Comparison of ENCODE assay signal across 9 mouse cellular contexts in genomic region chr16:96468698-96469097, GRCm38 (mm10). TPM values are rescaled to one million over a fixed set of nuclear protein-coding genes. Genes with fewer than 3 reads are reported as not detected.
A peak's percentile ranks its signal among the peaks of the same experiment; 100 is the strongest.
DNase-seq lines count a peak whose midpoint lies in the region; ATAC-seq and TF ChIP-seq lines count a peak whose summit lies in the region.
"Had no signal": no experiment of that assay in that cellular context is flagged by ENCODE, and none has a peak within 500 bp of the region (broad histone marks: within the 10 kb centered on the region; RNA-seq: fewer than 3 reads in every experiment).

No protein-coding gene starts in this region.

- peak; percentile 88 for ATAC-seq in forebrain, embryonic 13.5 days

- H3K27me3 ChIP-seq in forebrain, embryonic 13.5 days = 0 out of 2 replicates have a peak, but pooled peaks cover 5% of the 10 kb centered on the region
- no peaks in the 10 kb centered on the region; the same call in 1 of the 2 replicates for H3K27me3 ChIP-seq in forebrain, embryonic 10.5 days (ENCODE audit: poor library complexity, severe bottlenecking)

- no peaks in the 10 kb centered on the region for H3K36me3 ChIP-seq in forebrain, embryonic 13.5 days (ENCODE audit: poor library complexity, severe bottlenecking)
- no peaks in the 10 kb centered on the region for H3K36me3 ChIP-seq in forebrain, embryonic 10.5 days (replicated peaks)
- H3K36me3 ChIP-seq: limb, embryonic 13.5 days had no signal

- H3K4me3 ChIP-seq in forebrain, embryonic 13.5 days = no peak overlapping the region
- no peak overlapping the region for H3K4me3 ChIP-seq in forebrain, embryonic 10.5 days
- H3K4me3 ChIP-seq in olfactory bulb, adult 2 months (ENCODE audit: insufficient read depth, low read depth, low read length) = peak overlapping the region; percentile 55
- no peak overlapping the region for H3K4me3 ChIP-seq in gastrocnemius, adult 2 months
- H3K4me3 ChIP-seq: limb, embryonic 13.5 days had no signal

- H3K4me1 ChIP-seq in forebrain, embryonic 13.5 days = peaks cover 35% of the 10 kb centered on the region
- H3K4me1 ChIP-seq in forebrain, embryonic 10.5 days = peaks cover 12% of the 10 kb centered on the region
- H3K4me1 ChIP-seq in olfactory bulb, adult 2 months (ENCODE audit: control insufficient read depth, insufficient read depth, low read length) = peaks cover 11% of the 10 kb centered on the region; the same call in 1 of the 2 replicates

- no peak overlapping the region for H3K27ac ChIP-seq in forebrain, embryonic 13.5 days
- no peak overlapping the region for H3K27ac ChIP-seq in forebrain, embryonic 10.5 days
- peak overlapping the region; percentile 82 for H3K27ac ChIP-seq in olfactory bulb, adult 2 months (ENCODE audit: insufficient read depth, low read depth, low read length)
- no peak overlapping the region for H3K27ac ChIP-seq in gastrocnemius, adult 2 months
- H3K27ac ChIP-seq: limb, embryonic 13.5 days had no signal

- DNase-seq in forebrain, embryonic 10.5 days (ENCODE audit: extremely low spot score, low spot score) = no peak
- peak; percentile 16 to 39 for DNase-seq in adrenal gland, postnatal 36 days
- peak; percentile 32 to 50 for DNase-seq in heart, postnatal 14 days
- peak; percentile 83 to 84 for DNase-seq in layer of hippocampus, postnatal 10 days (ENCODE audit: low spot score in 2 of 2)
- DNase-seq in gastrocnemius, postnatal 10 days = no peak
- no peak for DNase-seq in gastrocnemius, adult 2 months

- intact Hi-C loops in heart, postnatal 14 days (cut with DNase I) = loop anchor here (5.0 kb wide), 1 partner anchor 111 kb away; no protein-coding TSS in a partner anchor
- intact Hi-C loops in gastrocnemius, adult 2 months (cut with DNase I) = loop anchor here (5.0 kb wide), 1 partner anchor 144 kb away; no protein-coding TSS in a partner anchor

- H3K9ac ChIP-seq in forebrain, embryonic 13.5 days = no peak overlapping the region
- H3K9ac ChIP-seq: limb, embryonic 13.5 days had no signal

- H3K9me3 ChIP-seq in forebrain, embryonic 13.5 days (replicated peaks) = no peaks in the 10 kb centered on the region
- H3K9me3 ChIP-seq in forebrain, embryonic 10.5 days = no peaks in the 10 kb centered on the region
- H3K9me3 ChIP-seq: limb, embryonic 13.5 days had no signal

- WGBS in forebrain, embryonic 13.5 days = 79% methylated on average over 4 of the region's 4 CpGs
- WGBS in forebrain, embryonic 10.5 days = 89% methylated on average over 4 of the region's 4 CpGs
- WGBS in olfactory bulb, adult 2 months = 38% methylated on average over 4 of the region's 4 CpGs

- H3K4me2 ChIP-seq in forebrain, embryonic 13.5 days = 0 out of 2 replicates have a peak overlapping the region, but pooled peaks have one; percentile 43
- H3K4me2 ChIP-seq: limb, embryonic 13.5 days had no signal

- 0 out of 2 replicates have a peak, but pooled peaks have one; percentile 13 for TF ChIP-seq POLR2A in olfactory bulb, adult 2 months (IDR thresholded peaks at IDR 0.05; ENCODE audit: insufficient read depth, low read depth, low read length)

- TF ChIP-seq CTCF in olfactory bulb, adult 2 months (IDR thresholded peaks at IDR 0.05; ENCODE audit: insufficient read depth, low read depth, low read length) = no peak
- no peak for TF ChIP-seq CTCF in gastrocnemius, adult 2 months (IDR thresholded peaks at IDR 0.05)

RNA-seq across cellular contexts. Expression of gene Pcp4, which starts 1.3 kb away (rescaled TPM):
- 71.7 and 86.1 TPM in 2 replicates for polyA plus RNA-seq in forebrain, embryonic 13.5 days (2015; fragmentation: Nextera tagmentation; extraction: Ambion mirVana)
- 4.2 and 4.3 TPM in 2 replicates for polyA plus RNA-seq in forebrain, embryonic 10.5 days (2016; fragmentation: Nextera tagmentation; extraction: Ambion mirVana)
- total RNA-seq in adrenal gland, postnatal 36 days (2021) = 1 to 10 TPM; 4.8 to 7.9 TPM
- 1 to 10 TPM; 1.4 to 2.3 TPM for total RNA-seq in heart, postnatal 14 days (2021)
- total RNA-seq in layer of hippocampus, postnatal 10 days (2021) = 100 to 1,000 TPM; 249 to 272 TPM
- polyA plus RNA-seq in olfactory bulb, adult 2 months (2012; ENCODE audit: insufficient read depth, insufficient read length, low replicate concordance, missing spikeins) = 1,492 TPM in 1 of 2 replicates, not detected in the other
- 1 to 10 TPM in 1 of 2 experiments, not detected in 1; 2.4 TPM for total RNA-seq in gastrocnemius, postnatal 10 days (2021)
- not detected for total RNA-seq in gastrocnemius, adult 2 months (2021)

RNA-seq across cellular contexts. Expression of gene Itgb2l, which starts 25.3 kb away (rescaled TPM):
- polyA plus RNA-seq in forebrain, embryonic 13.5 days (2015; fragmentation: Nextera tagmentation; extraction: Ambion mirVana) = not detected in 2 replicates
- not detected in 2 replicates for polyA plus RNA-seq in forebrain, embryonic 10.5 days (2016; fragmentation: Nextera tagmentation; extraction: Ambion mirVana)
- not detected for total RNA-seq in adrenal gland, postnatal 36 days (2021)
- total RNA-seq in heart, postnatal 14 days (2021) = not detected
- under 1 TPM in 1 of 2 experiments, not detected in 1; 0.25 TPM for total RNA-seq in layer of hippocampus, postnatal 10 days (2021)
- polyA plus RNA-seq in olfactory bulb, adult 2 months (2012; ENCODE audit: insufficient read depth, insufficient read length, low replicate concordance, missing spikeins) = not detected in 2 replicates
- total RNA-seq in gastrocnemius, postnatal 10 days (2021) = under 1 TPM in 1 of 2 experiments, not detected in 1; 0.75 TPM
- total RNA-seq in gastrocnemius, adult 2 months (2021) = not detected
- polyA plus RNA-seq: limb, embryonic 13.5 days had no signal

Comparison
In these comparisons a context has a peak if more than half of its experiments do, and no peak if none do; other contexts are left out.
1. DNase-seq: peak in adrenal gland, postnatal 36 days (2 of 2), heart, postnatal 14 days (2 of 2) and layer of hippocampus, postnatal 10 days (2 of 2); none in forebrain, embryonic 10.5 days (single experiment), gastrocnemius, postnatal 10 days (single experiment) and gastrocnemius, adult 2 months (single experiment).
2. RNA of gene Pcp4, which starts 1.3 kb away (total RNA-seq): 249 to 272 TPM in layer of hippocampus, postnatal 10 days; 4.8 to 7.9 TPM in adrenal gland, postnatal 36 days, 2.4 TPM in gastrocnemius, postnatal 10 days, 1.4 to 2.3 TPM in heart, postnatal 14 days and not detected in gastrocnemius, adult 2 months; every median in the first group is over 10 times any median in the second.